Mouse (Mus musculus) lung, adult 2 months (tissue): ENCODE measurements at regions not wholly inside any gene's neighbourhood (a gene's known extent, or its start where the extent isn't known, plus 50 kb on each side); places are given as distances from the start of the nearest gene placed in this dataset.

Experiments used
- DNase-seq: peaks from one replicate; pipeline ENCODE4 v3.0.0; 2022
- H3K4me1 ChIP-seq: fragments of 200-500 bp; 2 replicates; pipeline ENCODE4 v1.6.1; 2011; ENCODE audit warnings: low read length; ENCODE audit not compliant: control insufficient read depth, insufficient read depth
- H3K4me3 ChIP-seq: fragments of 200-500 bp; replicated peaks from 2 replicates; pipeline ENCODE3; 2011; ENCODE audit warnings: low read depth, mild to moderate bottlenecking, control low read depth, low read length; ENCODE audit errors: extremely low read depth
- CTCF ChIP-seq: fragments of 200-500 bp; IDR thresholded peaks from 2 replicates; pipeline ENCODE4 v1.5.1; 2011; ENCODE audit warnings: mild to moderate bottlenecking, low read length, control low read depth; ENCODE audit not compliant: insufficient read depth
- POLR2A ChIP-seq: fragments of 200-500 bp; IDR thresholded peaks from 2 replicates; pipeline ENCODE4 v1.6.1; 2011; ENCODE audit warnings: low read depth, mild to moderate bottlenecking, control low read depth, low read length, borderline replicate concordance; ENCODE audit errors: extremely low read depth
- WGBS: fragments of 180-500 bp; shearing (Covaris S2); methylation state at CpG from one replicate; pipeline ENCODE4 v1.1.7; 2018; 5-methylcytosine and 5-hydroxymethylcytosine counted together

- WGBS = 69% methylated on average over 2 of the region's 2 CpGs
- no peak for TF ChIP-seq CTCF
- no peak for TF ChIP-seq POLR2A
- no peaks in the 10 kb centered on the region for H3K4me1 ChIP-seq
Measured at GRCm38 (mm10) chr2:149602581-149602980, 197.7 kb downstream of the Cst10 start.

GRCm38 (mm10) chr2:149613381-149613780 is 208.5 kb downstream of the Cst10 start:
- Histone ChIP-seq H3K4me1 (no peaks in the 10 kb centered on the region), H3K4me3 (no peak overlapping the region)
- DNase-seq = no peak
- 76% methylated on average over 3 of the region's 3 CpGs for WGBS
- TF ChIP-seq CTCF (no peak), POLR2A (no peak)

More at GRCm38 (mm10) chr2:149602581-149602980, 197.7 kb downstream of the Cst10 start:
- DNase-seq = no peak
- no peak overlapping the region for H3K4me3 ChIP-seq

GRCm38 (mm10) chr2:149614078-149614939 is 209.5 kb downstream of the Cst10 start:
- no peaks in the 10 kb centered on the region for H3K4me1 ChIP-seq

DNA sequence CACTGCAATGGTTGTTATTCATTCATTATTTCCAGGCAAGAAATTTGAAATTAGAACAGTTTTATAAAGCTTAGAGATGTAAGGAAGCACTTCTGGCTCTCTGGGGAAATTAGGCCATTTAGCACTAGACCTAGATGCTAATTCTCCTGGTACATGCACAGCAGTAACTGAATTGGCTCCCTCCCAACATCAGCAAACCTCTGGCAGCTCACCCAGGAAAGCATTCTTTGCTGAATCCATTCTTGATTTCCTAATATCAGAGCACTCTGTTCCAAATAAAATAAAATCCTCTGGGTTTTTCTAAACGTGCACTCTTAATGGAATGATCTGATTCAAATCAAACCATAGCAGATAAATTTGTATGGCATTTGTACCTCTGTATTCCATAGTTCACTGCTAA is 203.4 kb upstream of the Syndig1 start:
- H3K4me1 ChIP-seq = no peaks in the 10 kb centered on the region
- H3K4me3 ChIP-seq = no peak overlapping the region
- TF ChIP-seq CTCF (no peak), POLR2A (no peak)
- DNase-seq = no peak
- WGBS = 26% methylated on average over 1 of the region's 1 CpGs

More at GRCm38 (mm10) chr2:149614078-149614939, 209.5 kb downstream of the Cst10 start:
- WGBS = 77% methylated on average over 2 of the region's 2 CpGs
- no peak for DNase-seq
- TF ChIP-seq POLR2A (no peak), CTCF (no peak)
- no peak overlapping the region for H3K4me3 ChIP-seq

- 82% methylated on average over 3 of the region's 3 CpGs for WGBS
- no peak for DNase-seq
- Histone ChIP-seq H3K4me1 (no peaks in the 10 kb centered on the region), H3K4me3 (no peak overlapping the region)
- TF ChIP-seq CTCF = no peak
- no peak for TF ChIP-seq POLR2A
Measured at GRCm38 (mm10) chr2:149641207-149641606, 187.8 kb upstream of the Syndig1 start.

DNA sequence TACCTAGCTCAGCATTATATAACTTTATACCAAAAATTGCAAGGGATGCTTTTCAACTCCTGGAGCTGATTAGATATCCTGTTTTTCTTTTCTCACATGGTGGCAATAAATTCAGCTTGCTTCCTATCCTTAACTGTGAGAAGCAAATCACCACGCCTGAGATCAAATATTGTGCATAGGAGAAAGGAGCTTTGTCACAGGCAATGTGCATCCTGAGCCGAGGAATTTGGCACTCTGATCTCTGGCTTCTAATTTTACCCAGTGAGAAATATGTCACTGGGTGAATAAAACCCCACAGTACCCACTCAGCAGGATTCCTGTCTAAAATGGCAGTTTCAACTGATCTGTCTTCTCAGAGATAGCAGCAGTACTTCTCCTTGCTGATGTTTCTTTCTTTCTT is 177.2 kb upstream of the Syndig1 start:
- TF ChIP-seq POLR2A = no peak
- TF ChIP-seq CTCF = no peak
- DNase-seq = no peak
- 51% methylated on average over 2 of the region's 2 CpGs for WGBS
- Histone ChIP-seq H3K4me1 (no peaks in the 10 kb centered on the region), H3K4me3 (no peak overlapping the region)

- TF ChIP-seq CTCF (no peak), POLR2A (no peak)
- WGBS = 60% methylated on average over 5 of the region's 5 CpGs
Measured at GRCm38 (mm10) chr2:149661086-149661485, 167.9 kb upstream of the Syndig1 start.

GRCm38 (mm10) chr2:149664377-149664776 is 164.6 kb upstream of the Syndig1 start:
- Histone ChIP-seq H3K4me3 (no peak overlapping the region), H3K4me1 (no peaks in the 10 kb centered on the region)
- DNase-seq = no peak
- TF ChIP-seq CTCF (no peak), POLR2A (no peak)

More at GRCm38 (mm10) chr2:149661086-149661485, 167.9 kb upstream of the Syndig1 start:
- Histone ChIP-seq H3K4me1 (no peaks in the 10 kb centered on the region), H3K4me3 (no peak overlapping the region)
- no peak for DNase-seq

DNA sequence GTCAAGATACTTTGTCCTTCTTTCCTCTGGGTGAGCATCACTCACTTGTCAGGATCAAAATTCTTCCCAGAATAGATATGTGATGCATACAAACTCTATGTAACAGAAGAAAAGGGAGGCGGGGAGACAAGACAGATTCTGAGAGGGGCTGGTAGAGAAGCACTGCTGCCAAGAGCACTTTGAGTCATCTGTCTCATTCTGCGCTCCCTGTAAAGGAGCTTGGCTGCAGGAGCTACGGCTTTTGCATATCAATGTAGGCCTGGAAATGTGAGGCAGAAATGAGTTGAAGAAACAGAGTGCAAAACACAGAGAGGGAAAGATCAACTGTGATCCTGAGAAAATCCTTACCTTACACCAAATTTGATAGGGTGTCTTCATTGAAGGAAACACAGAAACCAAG is 162.6 kb upstream of the Syndig1 start:
- DNase-seq = no peak
- Histone ChIP-seq H3K4me1 (no peaks in the 10 kb centered on the region), H3K4me3 (no peak overlapping the region)
- TF ChIP-seq POLR2A (no peak), CTCF (no peak)
- 70% methylated on average over 3 of the region's 3 CpGs for WGBS

GRCm38 (mm10) chr2:149671870-149672269 is 157.1 kb upstream of the Syndig1 start:
- 62% methylated on average over 1 of the region's 1 CpGs for WGBS
- H3K4me3 ChIP-seq = no peak overlapping the region
- TF ChIP-seq CTCF (no peak), POLR2A (no peak)

More at GRCm38 (mm10) chr2:149671870-149672269, 157.1 kb upstream of the Syndig1 start:
- H3K4me1 ChIP-seq = no peaks in the 10 kb centered on the region
- DNase-seq = no peak
